Mouse (Mus musculus): Measurements from ENCODE around the gene Bcl2l14. TPM values are rescaled to one million over a fixed set of nuclear protein-coding genes. Genes with fewer than 3 reads are reported as not detected.

Bcl2l14 gene
- polyA plus RNA-seq, 1 experiment from 2014 or later: 0.18 TPM

DNA sequence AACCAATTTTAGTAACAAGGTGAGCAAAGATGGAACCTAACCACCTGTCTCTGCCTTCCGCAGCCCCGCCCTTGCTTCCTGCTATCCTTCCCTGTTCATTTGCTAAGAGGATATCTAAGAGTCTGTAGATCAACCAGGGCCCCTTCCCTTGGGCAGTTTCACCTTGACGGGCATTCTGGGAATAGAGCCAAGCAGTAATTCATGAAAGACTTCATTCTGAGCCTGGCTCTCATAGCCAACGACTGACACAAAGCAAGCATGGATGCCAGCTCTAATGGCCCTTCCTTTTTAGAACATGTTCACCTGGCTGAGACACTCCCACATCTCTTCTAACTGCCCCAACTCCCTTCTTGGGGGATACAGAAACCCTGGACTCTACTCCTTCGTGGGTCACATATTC is 18.9 kb upstream of the Bcl2l14 start:
- no peak overlapping the region for H3K27ac ChIP-seq (replicated peaks)
- H3K36me3 ChIP-seq: no peaks in the 10 kb centered on the region
- H3K9me3 ChIP-seq (replicated peaks): no peaks in the 10 kb centered on the region
- no peak overlapping the region for H3K4me2 ChIP-seq
- no peak overlapping the region for H3K9ac ChIP-seq (replicated peaks)
- no peaks in the 10 kb centered on the region for H3K27me3 ChIP-seq (replicated peaks)
- no peak overlapping the region for H3K4me3 ChIP-seq (replicated peaks)
- 69% methylated on average over 5 of the region's 5 CpGs for whole genome bisulfite sequencing
- ATAC-seq (ENCODE audit: low FRiP score): no peak
- no peaks in the 10 kb centered on the region for H3K4me1 ChIP-seq

DNA sequence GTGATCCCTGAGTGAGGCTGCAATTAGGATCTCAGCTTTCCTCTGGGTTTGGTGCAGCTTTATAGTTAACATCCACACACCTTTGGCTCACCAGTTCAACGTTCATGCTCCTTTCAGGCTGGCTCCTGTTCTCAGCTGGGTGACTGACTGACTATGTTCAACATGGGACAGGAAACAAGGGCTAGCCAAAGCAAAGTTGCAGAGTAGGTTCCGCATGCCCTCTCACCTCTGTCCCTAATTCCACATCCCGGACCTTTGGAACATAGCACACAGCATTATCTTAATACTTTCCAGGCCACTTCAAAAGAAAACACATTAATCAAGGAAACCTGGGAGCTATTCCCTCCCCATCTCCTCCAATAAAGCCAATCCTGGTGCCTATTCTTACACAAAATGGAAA is 18.3 kb upstream of the Bcl2l14 start:
- Histone ChIP-seq H3K36me3 (no peaks in the 10 kb centered on the region), H3K9ac (replicated peaks) (no peak overlapping the region), H3K4me3 (replicated peaks) (no peak overlapping the region), H3K4me2 (no peak overlapping the region), H3K4me1 (no peaks in the 10 kb centered on the region), H3K27me3 (replicated peaks) (no peaks in the 10 kb centered on the region), H3K9me3 (replicated peaks) (no peaks in the 10 kb centered on the region), H3K27ac (replicated peaks) (no peak overlapping the region)
- WGBS: 84% methylated on average over 3 of the region's 3 CpGs
- no peak for ATAC-seq (ENCODE audit: low FRiP score)

DNA sequence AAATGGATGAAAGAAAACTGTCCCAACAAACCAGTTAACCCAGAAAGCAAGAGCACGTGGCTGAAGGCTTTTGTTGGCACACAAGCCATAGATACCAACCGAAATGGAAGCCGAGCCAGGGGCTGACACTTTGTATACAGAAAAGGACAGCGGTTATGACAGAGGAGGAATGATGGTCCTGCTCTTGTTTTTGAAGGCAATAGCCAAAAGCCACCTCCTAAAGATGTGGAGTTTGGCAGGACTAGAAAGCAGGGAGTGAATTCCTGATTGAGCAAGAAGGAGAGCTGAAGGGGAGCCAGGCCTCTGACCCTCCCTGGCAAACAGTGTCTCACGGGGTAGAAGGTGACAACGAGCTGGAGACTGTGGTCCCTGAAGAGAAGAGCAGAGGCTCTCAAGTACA is 14.7 kb upstream of the Bcl2l14 start:
- Histone ChIP-seq H3K4me3 (replicated peaks) (no peak overlapping the region), H3K27ac (replicated peaks) (no peak overlapping the region), H3K36me3 (no peaks in the 10 kb centered on the region), H3K4me1 (no peaks in the 10 kb centered on the region), H3K27me3 (replicated peaks) (no peaks in the 10 kb centered on the region), H3K4me2 (no peak overlapping the region), H3K9me3 (replicated peaks) (no peaks in the 10 kb centered on the region), H3K9ac (replicated peaks) (no peak overlapping the region)
- ATAC-seq (ENCODE audit: low FRiP score): no peak
- WGBS: 86% methylated on average over 6 of the region's 6 CpGs

DNA sequence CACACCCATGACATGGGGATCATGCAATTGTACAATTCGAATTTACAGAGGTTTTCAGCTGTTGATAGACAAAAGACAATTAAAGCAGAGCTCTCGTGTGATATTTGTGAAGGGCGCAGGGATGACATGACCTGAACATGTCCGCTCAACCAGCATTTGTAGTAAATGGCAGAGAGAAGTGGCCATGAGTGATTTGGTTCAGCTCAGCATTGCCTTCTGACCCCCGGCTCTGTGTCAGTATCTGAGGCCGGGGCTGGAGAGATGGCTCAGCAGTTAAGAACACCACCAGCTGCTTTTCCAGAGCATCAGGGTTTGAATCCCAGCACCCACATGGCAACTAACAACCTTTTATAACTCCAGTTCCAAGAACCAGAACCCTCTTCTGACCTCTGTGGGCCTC is 10.2 kb upstream of the Bcl2l14 start:
- no peak overlapping the region for H3K9ac ChIP-seq (replicated peaks)
- peaks cover 12% of the 10 kb centered on the region for H3K4me1 ChIP-seq
- ATAC-seq (ENCODE audit: low FRiP score): no peak
- H3K36me3 ChIP-seq: no peaks in the 10 kb centered on the region
- H3K27ac ChIP-seq (replicated peaks): no peak overlapping the region
- H3K27me3 ChIP-seq (replicated peaks): no peaks in the 10 kb centered on the region
- 92% methylated on average over 6 of the region's 6 CpGs for WGBS
- H3K4me3 ChIP-seq (replicated peaks): no peak overlapping the region
- no peak overlapping the region for H3K4me2 ChIP-seq
- H3K9me3 ChIP-seq (replicated peaks): no peaks in the 10 kb centered on the region

DNA sequence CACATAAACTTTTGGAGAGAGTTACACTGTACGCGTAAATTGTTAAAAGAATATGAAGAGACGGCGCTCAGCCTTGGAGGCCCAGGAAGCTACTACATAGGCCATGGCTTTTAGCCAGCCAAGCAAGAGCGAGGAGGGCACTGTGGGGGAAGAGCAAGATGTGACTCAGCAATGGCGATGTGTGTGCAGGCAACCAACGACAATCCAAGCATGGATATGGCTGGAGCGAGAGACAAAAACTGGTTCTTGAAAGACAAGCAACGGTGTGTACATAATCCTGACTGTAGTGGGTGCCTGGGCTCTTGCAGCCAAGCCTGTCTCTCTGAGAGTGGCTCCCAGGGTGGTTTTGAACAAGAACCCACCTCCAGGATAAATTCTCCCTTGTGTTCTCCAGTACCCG is 8.7 kb upstream of the Bcl2l14 start:
- H3K4me3 ChIP-seq (replicated peaks): no peak overlapping the region
- no peak for ATAC-seq (ENCODE audit: low FRiP score)
- H3K27ac ChIP-seq (replicated peaks): no peak overlapping the region
- WGBS: 89% methylated on average over 10 of the region's 10 CpGs
- H3K4me1 ChIP-seq: peaks cover 12% of the 10 kb centered on the region
- H3K36me3 ChIP-seq: no peaks in the 10 kb centered on the region
- H3K9me3 ChIP-seq (replicated peaks): no peaks in the 10 kb centered on the region
- H3K4me2 ChIP-seq: no peak overlapping the region
- H3K9ac ChIP-seq (replicated peaks): no peak overlapping the region
- no peaks in the 10 kb centered on the region for H3K27me3 ChIP-seq (replicated peaks)

DNA sequence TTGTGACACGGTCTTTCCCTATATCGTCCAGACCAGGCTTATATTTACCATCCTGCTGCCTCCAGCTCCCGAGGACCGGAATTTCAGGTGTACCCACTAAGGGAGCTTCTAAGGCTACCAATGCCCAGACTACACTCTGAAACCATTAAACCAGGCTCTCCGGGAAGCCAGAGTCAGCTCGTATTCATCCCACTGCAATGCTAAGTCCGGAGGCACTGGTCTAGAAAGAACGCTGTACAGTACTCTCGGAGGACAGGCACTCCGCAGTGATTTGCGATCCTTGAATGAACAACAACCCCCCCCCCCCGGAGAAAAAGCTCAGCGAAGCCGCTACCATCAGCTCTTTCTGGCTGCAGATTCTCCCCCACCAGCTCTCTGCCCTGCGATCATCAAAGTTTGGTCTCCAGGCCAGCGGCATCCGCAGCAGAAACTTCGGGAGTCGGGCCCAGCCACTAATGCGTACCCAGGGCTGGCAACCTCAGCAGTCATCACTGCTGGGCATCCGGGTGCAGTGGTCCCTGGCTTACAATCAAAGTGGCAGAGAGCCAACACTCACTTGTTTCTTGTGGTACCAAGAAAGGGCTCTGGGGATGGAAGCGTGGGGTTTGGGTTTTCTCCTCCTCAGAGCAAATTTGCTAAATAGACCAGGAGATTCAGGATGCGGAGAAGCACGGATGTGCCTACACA is 7.6 kb upstream of the Bcl2l14 start:
- Histone ChIP-seq H3K9ac (replicated peaks) (no peak overlapping the region), H3K4me1 (peaks cover 12% of the 10 kb centered on the region), H3K27me3 (replicated peaks) (no peaks in the 10 kb centered on the region), H3K36me3 (no peaks in the 10 kb centered on the region), H3K4me2 (peak overlapping the region; percentile 34), H3K27ac (replicated peaks) (no peak overlapping the region; the same call in 1 of the 2 replicates), H3K4me3 (replicated peaks) (no peak overlapping the region), H3K9me3 (replicated peaks) (no peaks in the 10 kb centered on the region)
- peak; percentile 64 for ATAC-seq (ENCODE audit: low FRiP score)
- 48% methylated on average over 24 of the region's 24 CpGs for WGBS

DNA sequence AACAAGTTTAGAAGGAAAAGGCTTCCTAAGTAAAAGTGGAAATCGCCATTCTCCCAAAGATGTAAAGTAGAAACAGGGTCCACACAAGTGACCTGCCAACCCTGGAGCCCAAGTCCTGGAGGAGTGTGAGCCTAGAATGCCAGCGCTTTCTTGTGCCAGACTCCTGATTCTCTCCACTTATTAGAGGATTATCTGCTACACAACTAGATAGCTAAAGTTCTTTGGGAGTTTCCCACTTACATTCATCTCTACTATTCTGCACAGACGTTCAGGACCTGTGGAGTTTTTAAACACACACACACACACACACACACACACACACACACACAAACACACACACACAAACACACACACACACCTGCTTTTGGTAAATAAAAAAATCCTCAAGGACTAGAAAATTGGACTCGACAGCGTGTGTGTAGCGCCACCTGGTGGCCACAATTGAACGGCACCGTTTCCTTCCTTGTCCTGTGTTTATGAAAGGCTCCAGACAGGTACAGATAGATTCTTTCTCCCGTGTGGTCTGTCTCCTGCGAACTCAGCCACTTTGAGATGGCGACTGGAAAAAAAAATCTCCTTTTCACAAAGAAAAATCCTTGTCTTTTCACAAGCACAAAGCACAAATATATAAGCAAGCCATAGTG is 6.7 kb upstream of the Bcl2l14 start:
- peak; percentile 77; the same call in 1 of the 2 replicates for ATAC-seq (ENCODE audit: low FRiP score)
- no peak overlapping the region for H3K9ac ChIP-seq (replicated peaks)
- no peaks in the 10 kb centered on the region for H3K36me3 ChIP-seq
- H3K27ac ChIP-seq (replicated peaks): no peak overlapping the region; the same call in 1 of the 2 replicates
- H3K4me3 ChIP-seq (replicated peaks): no peak overlapping the region
- 18% methylated on average over 11 of the region's 11 CpGs for WGBS
- H3K4me1 ChIP-seq: peaks cover 12% of the 10 kb centered on the region
- no peaks in the 10 kb centered on the region for H3K27me3 ChIP-seq (replicated peaks)
- H3K4me2 ChIP-seq: no peak overlapping the region
- no peaks in the 10 kb centered on the region for H3K9me3 ChIP-seq (replicated peaks)

DNA sequence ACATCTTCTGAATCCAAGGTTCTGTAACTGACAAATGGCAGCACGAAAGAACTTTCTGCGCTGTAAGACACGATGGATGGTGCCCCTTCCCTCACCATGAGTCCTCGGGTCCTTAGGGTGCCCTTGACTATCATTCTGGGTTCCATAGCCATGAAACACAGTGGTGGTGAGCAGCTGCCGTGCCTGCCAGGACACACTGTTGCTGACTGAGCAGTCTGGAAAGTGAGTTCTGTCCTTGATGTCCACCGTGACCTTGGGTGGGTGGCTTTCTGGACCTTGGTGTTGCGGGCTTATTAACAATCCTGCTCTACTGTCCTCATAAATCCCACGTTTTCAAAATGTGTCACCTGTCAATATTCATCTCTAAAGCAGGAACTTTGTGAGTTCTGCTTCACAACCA is 6.2 kb upstream of the Bcl2l14 start:
- peaks cover 12% of the 10 kb centered on the region for H3K4me1 ChIP-seq
- ATAC-seq (ENCODE audit: low FRiP score): no peak
- no peak overlapping the region for H3K27ac ChIP-seq (replicated peaks)
- WGBS: 71% methylated on average over 8 of the region's 8 CpGs
- H3K4me2 ChIP-seq: no peak overlapping the region
- no peak overlapping the region for H3K4me3 ChIP-seq (replicated peaks)
- no peaks in the 10 kb centered on the region for H3K9me3 ChIP-seq (replicated peaks)
- no peaks in the 10 kb centered on the region for H3K36me3 ChIP-seq
- no peak overlapping the region for H3K9ac ChIP-seq (replicated peaks)
- H3K27me3 ChIP-seq (replicated peaks): no peaks in the 10 kb centered on the region

DNA sequence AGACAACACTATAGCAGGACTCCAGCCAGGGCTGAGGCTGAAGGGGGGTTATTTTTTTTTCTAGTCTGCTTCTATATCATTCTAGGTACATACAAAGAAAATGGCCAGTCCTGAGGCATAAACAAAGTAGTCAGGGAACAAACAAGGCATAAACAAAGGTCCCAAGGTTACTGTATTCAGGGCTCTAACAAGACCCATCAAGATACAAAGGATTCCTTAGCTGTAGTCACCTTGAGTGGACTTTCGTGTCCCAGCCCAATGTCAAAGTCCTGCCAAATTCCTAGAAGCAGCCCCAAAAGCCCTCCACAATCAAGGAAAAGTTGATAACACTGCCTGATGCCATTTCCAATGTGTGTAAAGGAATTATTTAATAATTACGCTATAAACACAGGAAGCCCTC is 5.3 kb upstream of the Bcl2l14 start:
- Histone ChIP-seq H3K27ac (replicated peaks) (no peak overlapping the region), H3K4me1 (peaks cover 12% of the 10 kb centered on the region), H3K9ac (replicated peaks) (no peak overlapping the region), H3K4me2 (no peak overlapping the region), H3K9me3 (replicated peaks) (no peaks in the 10 kb centered on the region), H3K4me3 (replicated peaks) (no peak overlapping the region), H3K36me3 (no peaks in the 10 kb centered on the region), H3K27me3 (replicated peaks) (no peaks in the 10 kb centered on the region)
- no peak for ATAC-seq (ENCODE audit: low FRiP score)
- 80% methylated on average over 2 of the region's 2 CpGs for WGBS

DNA sequence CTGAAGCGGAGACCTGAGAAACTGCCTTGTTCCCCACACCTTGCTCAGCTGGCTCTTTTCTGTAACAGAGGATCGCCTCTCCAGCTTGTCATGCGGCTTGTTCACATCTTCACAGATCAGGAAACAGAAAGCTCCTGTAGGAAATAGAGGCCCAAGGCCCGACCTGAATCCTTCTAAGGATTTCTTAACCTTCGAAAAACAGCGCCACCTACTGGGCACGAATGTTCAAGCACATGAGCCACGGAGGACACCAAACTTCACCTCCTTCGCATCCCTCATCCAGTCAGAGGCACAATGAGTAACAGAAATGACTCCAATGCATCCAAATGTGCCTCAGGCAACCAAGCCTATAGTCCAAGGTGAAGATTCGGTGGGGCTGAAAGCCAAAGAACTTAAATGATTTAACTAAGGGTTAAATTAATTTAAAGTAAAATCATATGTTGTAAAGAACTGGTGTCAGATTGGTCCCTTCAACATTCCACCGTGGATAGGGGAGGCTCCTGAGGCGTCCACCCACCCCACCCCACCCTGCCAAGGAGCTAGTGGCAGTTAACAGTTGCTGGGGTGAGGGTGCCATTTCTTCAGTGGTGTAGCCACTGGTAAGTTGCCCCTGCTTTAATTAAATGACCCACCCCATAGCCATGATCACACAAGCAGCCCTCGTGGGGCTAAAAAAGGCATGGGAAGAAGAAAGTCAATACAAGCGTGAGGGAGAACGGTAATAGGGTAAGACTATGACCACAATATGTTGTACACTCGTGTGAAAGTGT is 7.0 kb downstream of the Bcl2l14 start:
- Histone ChIP-seq H3K9ac (replicated peaks) (no peak overlapping the region), H3K27ac (replicated peaks) (no peak overlapping the region), H3K4me3 (replicated peaks) (no peak overlapping the region), H3K9me3 (replicated peaks) (no peaks in the 10 kb centered on the region), H3K36me3 (no peaks in the 10 kb centered on the region), H3K27me3 (replicated peaks) (no peaks in the 10 kb centered on the region), H3K4me2 (no peak overlapping the region), H3K4me1 (no peaks in the 10 kb centered on the region)
- ATAC-seq (ENCODE audit: low FRiP score): no peak
- WGBS: 48% methylated on average over 16 of the region's 16 CpGs

DNA sequence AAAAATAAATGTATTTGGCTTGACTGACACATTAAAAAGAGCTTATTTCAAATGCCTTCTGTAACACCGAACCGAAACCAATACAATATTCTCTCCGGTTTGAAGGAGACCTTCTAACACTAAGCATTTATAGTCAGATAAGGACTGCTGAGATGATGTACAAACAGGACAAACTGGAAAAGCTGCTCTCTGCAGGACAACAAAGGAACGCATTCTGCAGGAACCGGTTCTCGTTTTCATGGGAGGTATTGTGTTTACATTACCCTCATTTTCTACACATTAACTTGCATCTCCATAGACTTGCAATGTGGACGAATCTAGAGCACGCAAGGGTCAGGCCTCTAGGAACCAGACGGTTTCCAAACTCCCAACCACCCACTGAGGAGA is 7.6 kb downstream of the Bcl2l14 start:
- no peak overlapping the region for H3K4me2 ChIP-seq
- H3K27me3 ChIP-seq (replicated peaks): no peaks in the 10 kb centered on the region
- H3K36me3 ChIP-seq: no peaks in the 10 kb centered on the region
- no peak overlapping the region for H3K27ac ChIP-seq (replicated peaks)
- no peak overlapping the region for H3K4me3 ChIP-seq (replicated peaks)
- no peaks in the 10 kb centered on the region for H3K4me1 ChIP-seq
- no peak for ATAC-seq (ENCODE audit: low FRiP score)
- no peaks in the 10 kb centered on the region for H3K9me3 ChIP-seq (replicated peaks)
- WGBS: 89% methylated on average over 9 of the region's 9 CpGs
- H3K9ac ChIP-seq (replicated peaks): no peak overlapping the region

DNA sequence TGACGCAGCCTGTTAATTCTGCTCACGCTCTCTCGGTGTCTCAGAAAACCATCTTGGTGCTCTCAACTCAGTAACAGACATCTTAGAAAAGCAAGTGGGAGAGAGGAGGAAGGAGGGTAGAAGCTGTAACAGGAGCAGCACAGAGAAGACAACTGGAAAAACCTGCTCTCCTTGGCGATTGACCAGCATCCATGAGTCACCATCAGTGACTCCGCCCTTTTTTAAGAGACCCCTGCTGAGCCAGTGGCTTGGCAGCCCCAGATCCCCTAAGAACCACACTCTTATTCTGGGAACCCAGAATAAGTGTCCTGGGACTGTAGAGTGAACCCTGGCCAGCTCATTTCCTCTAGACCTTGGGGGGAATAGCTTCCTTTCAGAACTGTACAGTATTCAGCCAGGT is 11.1 kb downstream of the Bcl2l14 start:
- Histone ChIP-seq H3K9me3 (replicated peaks) (no peaks in the 10 kb centered on the region), H3K27ac (replicated peaks) (no peak overlapping the region), H3K36me3 (no peaks in the 10 kb centered on the region), H3K9ac (replicated peaks) (no peak overlapping the region), H3K27me3 (replicated peaks) (no peaks in the 10 kb centered on the region), H3K4me2 (no peak overlapping the region), H3K4me1 (no peaks in the 10 kb centered on the region), H3K4me3 (replicated peaks) (no peak overlapping the region)
- 71% methylated on average over 5 of the region's 5 CpGs for WGBS
- no peak for ATAC-seq (ENCODE audit: low FRiP score)

Data from neural tube, embryonic 15.5 days (tissue).